Mouse (Mus musculus) midbrain, embryonic 14.5 days (tissue): ENCODE data around the gene Krtcap3. TPM values are rescaled to one million over a fixed set of nuclear protein-coding genes. Genes with fewer than 3 reads are reported as not detected.
A peak's percentile ranks its signal among the peaks of the same experiment; 100 is the strongest.

Source experiments
- ATAC-seq: fragments of 200-750 bp; cut with Nextera tagmentation; 2 replicates; pipeline ENCODE4 v1.8.0; 2017; ENCODE audit warnings: moderate number of reproducible peaks, moderate library complexity; ENCODE audit not compliant: low FRiP score, low TSS enrichment
- DNase-seq: peaks from one replicate; pipeline ENCODE4 v3.0.0-alpha.2; 2015
- H3K27ac ChIP-seq: fragments of 300-500 bp; sonication (generic); replicated peaks from 2 replicates; pipeline ENCODE4 v1.5.1; 2014; ENCODE audit warnings: mild to moderate bottlenecking, low read depth, low read length, moderate library complexity
- H3K27me3 ChIP-seq: fragments of 300-500 bp; sonication (generic); 2 replicates; pipeline ENCODE4 v1.6.1; 2014; ENCODE audit warnings: low read length, control low read depth, mixed read lengths; ENCODE audit not compliant: control insufficient read depth, insufficient read depth
- H3K36me3 ChIP-seq: fragments of 300-500 bp; sonication (generic); 2 replicates; pipeline ENCODE4 v1.6.1; 2014; ENCODE audit warnings: low read length, control low read depth; ENCODE audit not compliant: control insufficient read depth, insufficient read depth
- H3K4me1 ChIP-seq: fragments of 300-500 bp; sonication (generic); 2 replicates; pipeline ENCODE4 v1.6.1; 2014; ENCODE audit warnings: mild to moderate bottlenecking, antibody characterized with exemption, low read length, control low read depth; ENCODE audit not compliant: control insufficient read depth, insufficient read depth
- H3K4me2 ChIP-seq: fragments of 300-500 bp; sonication (generic); 2 replicates; pipeline ENCODE4 v1.6.1; 2014; ENCODE audit warnings: mild to moderate bottlenecking, low read length, moderate library complexity
- H3K4me3 ChIP-seq: fragments of 300-500 bp; sonication (generic); replicated peaks from 2 replicates; pipeline ENCODE4 v1.5.1; 2014; ENCODE audit warnings: low read depth, low read length
- H3K9ac ChIP-seq: fragments of 300-500 bp; sonication (generic); replicated peaks from 2 replicates; pipeline ENCODE4 v1.6.1; 2014; ENCODE audit warnings: mild to moderate bottlenecking, low read length, moderate library complexity
- H3K9me3 ChIP-seq: fragments of 300-500 bp; sonication (generic); 2 replicates; pipeline ENCODE4 v1.6.1; 2016; ENCODE audit warnings: low read length, control low read depth, mixed read lengths; ENCODE audit not compliant: control insufficient read depth
- WGBS: fragments of 180-500 bp; shearing (Covaris S2); extraction: QIAGEN DNeasy Blood & Tissue Kit; methylation state at CpG from one replicate; pipeline ENCODE4 v1.1.7; 2014; 5-methylcytosine and 5-hydroxymethylcytosine counted together
- polyA plus RNA-seq: library from polyadenylated mRNA; unstranded; fragments of >200 nt; fragmentation: Nextera tagmentation; extraction: Ambion mirVana; gene quantifications from 2 replicates; pipeline ENCODE4 v1.2.1, GENCODE M21; 2014

Gene Krtcap3
- polyA plus RNA-seq, 1 experiment from 2014 or later: 2.5 TPM

DNA sequence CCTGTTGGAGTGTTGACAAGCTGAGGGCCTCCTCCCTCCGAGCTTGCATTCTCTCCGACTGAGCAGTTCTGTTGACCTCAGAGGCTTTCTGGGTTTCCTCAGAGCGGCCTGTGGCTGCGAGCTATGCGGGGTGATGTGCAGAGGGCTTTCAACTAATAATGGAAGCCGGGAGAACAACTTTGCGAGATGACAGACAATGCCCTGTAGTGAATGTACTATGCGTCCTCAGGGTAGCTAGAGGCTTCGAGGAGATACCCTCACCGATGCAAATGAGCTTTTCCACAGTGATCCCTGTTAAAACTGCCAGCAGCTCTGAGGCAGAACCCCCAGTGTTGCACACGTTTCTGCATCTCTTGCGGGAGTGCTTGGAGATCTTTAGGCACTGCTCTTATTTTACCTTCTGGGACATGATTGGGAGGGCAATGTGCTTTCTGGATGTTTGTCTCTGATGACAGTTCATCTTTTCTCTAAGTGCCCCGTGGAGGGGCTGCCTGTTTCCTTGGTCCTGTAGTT is 9.9 kb upstream of the Krtcap3 start:
- peak overlapping the region; percentile 93 for H3K9ac ChIP-seq
- H3K9me3 ChIP-seq: no peaks in the 10 kb centered on the region
- peak overlapping the region; percentile 96 for H3K27ac ChIP-seq
- peaks cover 30% of the 10 kb centered on the region for H3K36me3 ChIP-seq
- 0% methylated on average over 13 of the region's 13 CpGs for WGBS
- H3K4me1 ChIP-seq: peaks cover 7% of the 10 kb centered on the region
- H3K27me3 ChIP-seq: no peaks in the 10 kb centered on the region
- DNase-seq (no peak), ATAC-seq (no peak)
- H3K4me2 ChIP-seq: peak overlapping the region; percentile 60
- peak overlapping the region; percentile 95 for H3K4me3 ChIP-seq

DNA sequence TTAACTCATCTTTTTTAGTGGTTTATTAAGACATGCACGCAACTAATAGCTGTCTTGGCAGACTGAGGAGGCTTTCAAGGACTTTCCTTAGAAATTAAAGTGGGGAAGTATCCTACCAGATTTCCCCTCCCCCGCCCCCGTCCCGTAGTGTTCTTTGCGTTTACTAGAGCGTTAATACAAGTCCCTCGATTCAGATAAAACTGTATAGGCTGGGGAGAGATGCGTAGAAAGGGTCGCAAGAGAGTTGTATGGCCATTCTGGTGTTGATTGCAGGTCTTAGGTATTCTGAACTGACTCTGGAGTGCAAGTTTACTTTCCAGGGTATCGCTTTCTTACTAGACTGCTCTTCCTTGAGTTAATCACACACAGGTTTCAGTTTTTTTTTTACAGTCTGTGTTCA is 9.3 kb upstream of the Krtcap3 start:
- Histone ChIP-seq H3K9ac (peak overlapping the region; percentile 93; the same call in 1 of the 2 replicates), H3K4me2 (peak overlapping the region; percentile 60), H3K4me3 (peak overlapping the region; percentile 95), H3K9me3 (no peaks in the 10 kb centered on the region), H3K27ac (no peak overlapping the region), H3K27me3 (no peaks in the 10 kb centered on the region), H3K36me3 (peaks cover 36% of the 10 kb centered on the region), H3K4me1 (peaks cover 7% of the 10 kb centered on the region)
- 26% methylated on average over 10 of the region's 10 CpGs for WGBS
- no peak for DNase-seq
- no peak for ATAC-seq

DNA sequence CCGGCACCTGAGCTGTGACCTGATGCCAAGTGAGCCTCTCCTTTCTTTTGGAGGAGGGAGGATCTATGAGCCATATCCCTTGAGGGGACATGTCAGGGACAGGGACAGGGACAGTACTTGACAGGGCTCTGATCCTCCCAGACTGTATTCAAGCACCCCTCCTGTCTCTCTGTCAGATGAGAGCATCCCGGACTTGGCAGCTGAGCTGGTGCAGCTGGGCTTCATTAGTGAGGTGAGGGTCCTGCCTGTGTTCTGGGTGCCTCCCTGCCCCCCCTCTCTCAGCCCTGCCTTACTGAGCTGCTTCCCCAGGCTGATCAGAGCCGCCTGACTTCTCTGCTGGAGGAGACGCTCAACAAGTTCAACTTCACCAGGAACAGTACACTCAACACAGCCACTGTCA is 775 bp upstream of the Krtcap3 start:
- peak; percentile 17 for DNase-seq
- no peak overlapping the region for H3K4me2 ChIP-seq
- H3K27ac ChIP-seq: no peak overlapping the region
- no peaks in the 10 kb centered on the region for H3K9me3 ChIP-seq
- peaks cover 99% of the 10 kb centered on the region for H3K36me3 ChIP-seq
- WGBS: 68% methylated on average over 4 of the region's 4 CpGs
- no peak overlapping the region for H3K9ac ChIP-seq
- no peak for ATAC-seq
- H3K4me3 ChIP-seq: no peak overlapping the region
- 0 out of 2 replicates have a peak, but pooled peaks cover 5% of the 10 kb centered on the region for H3K4me1 ChIP-seq
- H3K27me3 ChIP-seq: no peaks in the 10 kb centered on the region

DNA sequence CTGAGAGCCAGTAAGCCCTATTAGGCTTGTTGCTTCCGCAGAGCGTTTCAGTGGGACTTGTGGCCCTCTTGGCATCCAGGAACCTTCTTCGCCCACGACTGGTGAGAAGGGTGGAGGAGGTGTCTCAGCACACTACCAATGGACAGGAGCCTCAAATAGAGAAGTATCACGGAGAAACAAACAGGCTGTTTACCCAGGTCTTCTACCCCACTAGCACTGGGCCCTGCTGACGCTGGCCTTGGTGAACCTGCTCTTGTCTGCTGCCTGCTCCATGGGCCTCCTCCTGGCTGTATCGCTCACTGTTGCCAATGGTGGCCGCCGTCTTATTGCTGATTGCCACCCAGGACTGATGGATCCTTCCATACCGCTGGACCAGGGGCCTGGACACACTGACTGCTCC is 660 bp downstream of the Krtcap3 start:
- no peak for ATAC-seq
- Histone ChIP-seq H3K27me3 (no peaks in the 10 kb centered on the region), H3K27ac (no peak overlapping the region), H3K4me2 (no peak overlapping the region; the same call in 1 of the 2 replicates), H3K36me3 (peaks cover 94% of the 10 kb centered on the region), H3K9ac (no peak overlapping the region), H3K4me3 (no peak overlapping the region), H3K4me1 (0 out of 2 replicates have a peak, but pooled peaks cover 5% of the 10 kb centered on the region), H3K9me3 (no peaks in the 10 kb centered on the region)
- no peak for DNase-seq
- 67% methylated on average over 10 of the region's 10 CpGs for WGBS

DNA sequence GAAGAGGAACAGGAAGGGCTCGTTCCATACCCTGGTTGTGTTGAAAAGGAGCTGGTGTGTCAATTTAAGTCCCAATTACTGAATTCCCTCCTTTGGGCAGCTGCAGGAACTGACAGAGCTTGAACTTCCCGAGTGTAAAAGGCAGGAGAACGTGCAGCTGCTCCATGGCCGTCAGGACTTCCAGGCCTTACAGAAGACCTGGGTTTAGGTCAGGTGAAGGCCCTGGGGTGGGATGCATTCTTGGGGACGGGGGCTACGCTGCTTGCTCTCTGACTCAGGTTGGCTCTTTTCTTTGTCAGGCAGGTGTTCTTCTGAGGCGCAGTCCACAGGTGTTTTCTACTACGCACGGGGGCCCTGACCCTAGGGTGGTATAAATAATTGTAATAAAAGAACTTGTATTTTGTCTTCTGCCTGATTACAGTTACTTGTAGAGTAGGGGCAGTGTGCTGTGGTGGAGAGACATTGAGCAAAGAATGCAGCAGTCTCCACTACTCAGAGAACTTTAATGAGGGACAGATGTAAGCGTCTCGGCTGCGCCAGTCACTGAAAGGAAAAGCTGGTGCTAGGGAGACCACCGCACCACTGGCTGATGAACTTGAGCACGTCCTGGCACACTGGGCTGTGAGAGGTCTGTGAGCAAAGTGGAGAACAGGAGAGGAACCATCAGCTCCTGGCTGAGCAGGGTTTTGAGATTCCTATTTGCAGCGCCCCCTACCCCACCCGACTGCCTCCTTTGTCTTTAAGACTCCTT is 1.5 kb downstream of the Krtcap3 start:
- H3K27me3 ChIP-seq: no peaks in the 10 kb centered on the region
- H3K4me1 ChIP-seq: 0 out of 2 replicates have a peak, but pooled peaks cover 5% of the 10 kb centered on the region
- H3K36me3 ChIP-seq: peaks cover 93% of the 10 kb centered on the region
- ATAC-seq: no peak
- no peak overlapping the region for H3K27ac ChIP-seq
- H3K4me3 ChIP-seq: no peak overlapping the region
- WGBS: 88% methylated on average over 16 of the region's 16 CpGs
- H3K4me2 ChIP-seq: no peak overlapping the region
- no peak overlapping the region for H3K9ac ChIP-seq
- H3K9me3 ChIP-seq: no peaks in the 10 kb centered on the region
- DNase-seq: no peak

DNA sequence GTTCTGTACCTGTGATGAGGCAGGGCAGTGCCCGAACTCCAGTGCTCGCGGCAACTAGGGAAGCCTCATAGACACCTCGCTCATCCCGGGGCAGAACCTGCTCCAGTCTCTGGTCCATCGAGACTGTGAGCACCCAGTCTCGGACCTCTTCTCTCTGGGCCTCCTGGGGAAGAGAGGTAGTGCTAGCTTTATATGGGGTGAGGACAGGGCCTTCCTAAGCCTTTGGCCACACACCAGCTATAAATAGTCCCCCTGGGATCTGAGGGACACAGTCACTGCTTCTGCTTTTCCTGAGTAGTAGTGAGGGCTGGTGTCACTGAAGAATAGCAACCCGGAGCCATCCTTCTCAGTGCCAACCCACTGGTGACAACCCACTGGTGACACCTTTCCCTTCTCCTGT is 2.3 kb downstream of the Krtcap3 start:
- Histone ChIP-seq H3K36me3 (peaks cover 86% of the 10 kb centered on the region), H3K27ac (no peak overlapping the region), H3K9me3 (no peaks in the 10 kb centered on the region), H3K27me3 (no peaks in the 10 kb centered on the region), H3K4me2 (no peak overlapping the region), H3K4me1 (0 out of 2 replicates have a peak, but pooled peaks cover 5% of the 10 kb centered on the region), H3K9ac (no peak overlapping the region), H3K4me3 (no peak overlapping the region)
- ATAC-seq: no peak
- WGBS: 91% methylated on average over 8 of the region's 8 CpGs
- DNase-seq: no peak

DNA sequence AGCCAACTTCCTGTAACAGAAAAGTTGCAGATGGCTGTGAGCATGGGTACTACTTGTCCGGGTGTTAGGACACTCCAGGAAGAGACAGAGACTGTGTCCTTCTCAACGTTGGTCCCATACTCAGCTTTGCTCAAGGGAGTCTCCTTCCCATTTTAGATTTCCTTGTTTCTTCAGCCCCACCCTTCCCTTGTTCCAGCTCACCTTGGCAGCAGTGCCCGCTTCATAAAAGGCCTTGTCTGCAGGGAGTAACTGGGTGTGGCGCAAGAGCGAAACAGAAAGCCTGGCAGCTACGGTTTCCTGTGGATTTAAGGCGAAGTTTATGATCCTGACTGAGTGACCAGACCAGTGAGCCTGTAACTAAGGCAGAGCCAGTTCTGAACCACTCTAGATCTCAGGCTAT is 3.0 kb downstream of the Krtcap3 start:
- no peaks in the 10 kb centered on the region for H3K27me3 ChIP-seq
- H3K27ac ChIP-seq: no peak overlapping the region
- H3K4me3 ChIP-seq: no peak overlapping the region
- 0 out of 2 replicates have a peak, but pooled peaks cover 5% of the 10 kb centered on the region for H3K4me1 ChIP-seq
- peaks cover 86% of the 10 kb centered on the region for H3K36me3 ChIP-seq
- WGBS: 88% methylated on average over 7 of the region's 7 CpGs
- DNase-seq (no peak), ATAC-seq (no peak)
- no peak overlapping the region for H3K4me2 ChIP-seq
- H3K9ac ChIP-seq: no peak overlapping the region
- no peaks in the 10 kb centered on the region for H3K9me3 ChIP-seq

DNA sequence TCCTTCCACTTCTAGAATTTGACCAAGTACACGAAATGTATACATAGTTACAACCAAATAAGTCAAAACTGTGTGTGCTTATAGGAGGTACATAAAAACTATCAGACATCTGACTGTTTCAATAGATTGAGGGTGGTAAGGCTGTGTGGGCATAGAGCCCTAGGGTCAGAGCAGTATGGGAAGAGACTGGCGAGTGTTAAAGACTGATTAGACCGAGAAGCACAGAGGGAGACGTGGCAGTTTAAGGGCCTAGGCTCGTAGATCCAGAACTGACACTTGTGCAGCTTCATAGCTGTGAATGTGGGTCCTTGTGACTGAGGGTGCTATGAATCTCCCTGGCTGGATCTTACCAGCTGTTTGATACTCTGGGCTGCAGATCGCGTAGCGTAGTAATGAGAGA is 3.4 kb downstream of the Krtcap3 start:
- WGBS: 86% methylated on average over 8 of the region's 8 CpGs

DNA sequence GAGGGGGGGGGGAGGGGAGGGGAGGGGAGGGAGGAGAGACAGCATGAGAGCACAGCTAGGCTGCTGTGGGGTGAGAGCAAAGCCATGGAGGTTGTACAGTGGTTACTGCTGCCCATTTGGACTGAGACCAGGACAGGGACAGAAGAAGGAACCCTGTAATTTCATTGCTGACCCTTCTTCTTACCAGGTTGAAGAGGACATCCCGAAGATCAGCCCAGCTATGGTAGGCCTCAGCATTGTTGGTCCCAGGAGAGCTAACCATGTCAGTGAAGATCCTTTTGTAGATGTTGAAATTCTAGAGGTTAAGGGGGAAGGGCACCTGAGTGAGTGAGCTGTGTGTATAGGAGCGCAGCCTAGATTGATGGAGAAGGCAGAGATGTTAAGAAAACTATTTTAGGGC is 3.9 kb downstream of the Krtcap3 start:
- H3K4me2 ChIP-seq: no peak overlapping the region
- no peak overlapping the region for H3K27ac ChIP-seq
- H3K9me3 ChIP-seq: no peaks in the 10 kb centered on the region
- no peak for ATAC-seq
- no peak for DNase-seq
- peaks cover 86% of the 10 kb centered on the region for H3K36me3 ChIP-seq
- no peak overlapping the region for H3K9ac ChIP-seq
- 0 out of 2 replicates have a peak, but pooled peaks cover 5% of the 10 kb centered on the region for H3K4me1 ChIP-seq
- no peak overlapping the region for H3K4me3 ChIP-seq
- 94% methylated on average over 2 of the region's 2 CpGs for WGBS
- H3K27me3 ChIP-seq: no peaks in the 10 kb centered on the region

More for the DNA sequence above, 3.4 kb downstream of the Krtcap3 start:
- ATAC-seq: no peak
- Histone ChIP-seq H3K27ac (no peak overlapping the region), H3K4me2 (no peak overlapping the region), H3K27me3 (no peaks in the 10 kb centered on the region), H3K4me3 (no peak overlapping the region), H3K9ac (no peak overlapping the region), H3K36me3 (peaks cover 86% of the 10 kb centered on the region), H3K9me3 (no peaks in the 10 kb centered on the region), H3K4me1 (0 out of 2 replicates have a peak, but pooled peaks cover 5% of the 10 kb centered on the region)
- no peak for DNase-seq
